Mouse (Mus musculus) liver, embryonic 14.5 days (tissue): Measurements from ENCODE around the gene Cxcr3.

Source experiments
- CTCF ChIP-seq: IDR thresholded peaks from 2 replicates; pipeline ENCODE4 v1.5.1; 2016; ENCODE audit warnings: antibody characterized with exemption, low read depth, control low read depth
- EP300 ChIP-seq: IDR thresholded peaks from 2 replicates; pipeline ENCODE4 v1.6.1; 2016; ENCODE audit warnings: antibody characterized with exemption, low read depth

GRCm38 (mm10) chrX:101733288-101733687 lies 781 bp downstream of the Cxcr3 start:
- TF ChIP-seq EP300 = no peak
- no peak for TF ChIP-seq CTCF
